Mouse (Mus musculus) midbrain, embryonic 15.5 days (tissue): Measurements from ENCODE around the gene Insm1. TPM values are rescaled to one million over a fixed set of nuclear protein-coding genes. Genes with fewer than 3 reads are reported as not detected.
A peak's percentile ranks its signal among the peaks of the same experiment; 100 is the strongest.

ENCODE experiments used
- ATAC-seq: fragments of 200-750 bp; cut with Nextera tagmentation; replicated peaks from 2 replicates; pipeline ENCODE4 v1.8.0; 2017; ENCODE audit warnings: moderate TSS enrichment
- H3K27ac ChIP-seq: fragments of 300-500 bp; sonication (generic); 2 replicates; pipeline ENCODE4 v1.5.1; 2015; ENCODE audit warnings: mild to moderate bottlenecking, inconsistent platforms
- H3K27me3 ChIP-seq: fragments of 300-500 bp; sonication (generic); replicated peaks from 2 replicates; pipeline ENCODE4 v1.6.1; 2015; ENCODE audit warnings: inconsistent platforms
- H3K36me3 ChIP-seq: fragments of 300-500 bp; sonication (generic); replicated peaks from 2 replicates; pipeline ENCODE4 v1.6.1; 2015; ENCODE audit warnings: inconsistent platforms
- H3K4me1 ChIP-seq: fragments of 300-500 bp; sonication (generic); 2 replicates; pipeline ENCODE4 v1.6.1; 2015; ENCODE audit warnings: inconsistent platforms
- H3K4me2 ChIP-seq: fragments of 300-500 bp; sonication (generic); 2 replicates; pipeline ENCODE4 v1.6.1; 2015; ENCODE audit warnings: inconsistent platforms, mild to moderate bottlenecking, moderate library complexity
- H3K4me3 ChIP-seq: fragments of 300-500 bp; sonication (generic); 2 replicates; pipeline ENCODE4 v1.5.1; 2015; ENCODE audit warnings: mild to moderate bottlenecking, inconsistent platforms
- H3K9ac ChIP-seq: fragments of 300-500 bp; sonication (generic); 2 replicates; pipeline ENCODE4 v1.6.1; 2015; ENCODE audit warnings: mild to moderate bottlenecking, inconsistent platforms
- H3K9me3 ChIP-seq: fragments of 300-500 bp; sonication (generic); 2 replicates; pipeline ENCODE4 v1.6.1; 2016; ENCODE audit warnings: inconsistent platforms
- WGBS: fragments of 180-500 bp; shearing (Covaris S2); methylation state at CpG from one replicate; pipeline ENCODE4 v1.1.7; 2015; ENCODE audit warnings: mixed read lengths; 5-methylcytosine and 5-hydroxymethylcytosine counted together
- polyA plus RNA-seq: library from polyadenylated mRNA; unstranded; fragments of >200 nt; fragmentation: Nextera tagmentation; extraction: Ambion mirVana; gene quantifications from 2 replicates; pipeline ENCODE4 v1.2.1, GENCODE M21; 2015

The Insm1 gene
- 3.5 and 4.2 TPM in 2 replicates for polyA plus RNA-seq

- Histone ChIP-seq H3K36me3 (no peaks in the 10 kb centered on the region), H3K4me3 (peak within 1 kb of the TSS; percentile 87), H3K4me2 (peak within 1 kb of the TSS; percentile 91), H3K9ac (peak within 1 kb of the TSS; percentile 91), H3K27ac (peak within 1 kb of the TSS; percentile 97), H3K4me1 (peaks cover 57% of the 10 kb centered on the region), H3K27me3 (peaks cover 6% of the 10 kb centered on the region; the same call in 1 of the 2 replicates), H3K9me3 (no peaks in the 10 kb centered on the region)
- under 1% methylated on average over 69 of the region's 86 CpGs for WGBS
- ATAC-seq, result peak; percentile 74
These were observed at the start of gene Insm1 for GRCm38 (mm10) chr2:146221076-146221928. Gene Insm1, plus strand, starts transcription at chr2:146221921.

- H3K4me2 ChIP-seq, result no peak overlapping the region
- WGBS, result 40% methylated on average over 4 of the region's 4 CpGs
- no peaks in the 10 kb centered on the region for H3K36me3 ChIP-seq
- no peaks in the 10 kb centered on the region for H3K4me1 ChIP-seq
- no peaks in the 10 kb centered on the region for H3K27me3 ChIP-seq
- no peak overlapping the region for H3K27ac ChIP-seq
- no peak overlapping the region for H3K9ac ChIP-seq
- H3K9me3 ChIP-seq, result no peaks in the 10 kb centered on the region
- ATAC-seq, result no peak
- no peak overlapping the region for H3K4me3 ChIP-seq
These were observed 49.6 kb upstream of the Insm1 start for GRCm38 (mm10) chr2:146172106-146172505.

GRCm38 (mm10) chr2:146174173-146174572, 47.5 kb upstream of the Insm1 start:
- Histone ChIP-seq H3K27ac (no peak overlapping the region), H3K4me3 (no peak overlapping the region), H3K9ac (no peak overlapping the region), H3K27me3 (no peaks in the 10 kb centered on the region), H3K4me1 (no peaks in the 10 kb centered on the region), H3K36me3 (no peaks in the 10 kb centered on the region), H3K9me3 (no peaks in the 10 kb centered on the region), H3K4me2 (no peak overlapping the region)
- 84% methylated on average over 7 of the region's 7 CpGs for WGBS
- ATAC-seq, result no peak

- Histone ChIP-seq H3K9me3 (no peaks in the 10 kb centered on the region), H3K27me3 (no peaks in the 10 kb centered on the region), H3K9ac (no peak overlapping the region), H3K4me3 (no peak overlapping the region), H3K4me2 (no peak overlapping the region), H3K27ac (no peak overlapping the region), H3K4me1 (no peaks in the 10 kb centered on the region), H3K36me3 (no peaks in the 10 kb centered on the region)
- WGBS, result 81% methylated on average over 1 of the region's 1 CpGs
- ATAC-seq, result no peak
These were observed 43.0 kb upstream of the Insm1 start for GRCm38 (mm10) chr2:146178718-146179117.

- H3K9ac ChIP-seq, result no peak overlapping the region
- no peak overlapping the region for H3K4me2 ChIP-seq
- H3K4me1 ChIP-seq, result peaks cover 13% of the 10 kb centered on the region
- H3K27ac ChIP-seq, result peak overlapping the region; percentile 39
- H3K36me3 ChIP-seq, result no peaks in the 10 kb centered on the region
- no peak overlapping the region for H3K4me3 ChIP-seq
- no peaks in the 10 kb centered on the region for H3K27me3 ChIP-seq
- 54% methylated on average over 24 of the region's 24 CpGs for WGBS
- no peaks in the 10 kb centered on the region for H3K9me3 ChIP-seq
- ATAC-seq, result peak; percentile 73
These were observed 37.6 kb upstream of the Insm1 start for GRCm38 (mm10) chr2:146183830-146184793.

GRCm38 (mm10) chr2:146196126-146196525, 25.6 kb upstream of the Insm1 start:
- ATAC-seq, result no peak
- 84% methylated on average over 11 of the region's 11 CpGs for WGBS
- H3K9me3 ChIP-seq, result no peaks in the 10 kb centered on the region
- no peak overlapping the region for H3K4me2 ChIP-seq
- no peak overlapping the region for H3K9ac ChIP-seq
- no peaks in the 10 kb centered on the region for H3K4me1 ChIP-seq
- no peak overlapping the region for H3K4me3 ChIP-seq
- H3K36me3 ChIP-seq, result no peaks in the 10 kb centered on the region
- H3K27me3 ChIP-seq, result no peaks in the 10 kb centered on the region
- no peak overlapping the region for H3K27ac ChIP-seq

GRCm38 (mm10) chr2:146197947-146198346, 23.8 kb upstream of the Insm1 start:
- Histone ChIP-seq H3K4me3 (no peak overlapping the region), H3K36me3 (no peaks in the 10 kb centered on the region), H3K4me2 (no peak overlapping the region), H3K9ac (no peak overlapping the region), H3K9me3 (no peaks in the 10 kb centered on the region), H3K27me3 (no peaks in the 10 kb centered on the region; the same call in 1 of the 2 replicates), H3K27ac (no peak overlapping the region), H3K4me1 (no peaks in the 10 kb centered on the region)
- ATAC-seq, result no peak
- 85% methylated on average over 7 of the region's 7 CpGs for WGBS

GRCm38 (mm10) chr2:146210968-146211367, 10.8 kb upstream of the Insm1 start:
- Histone ChIP-seq H3K27ac (no peak overlapping the region), H3K4me2 (no peak overlapping the region), H3K27me3 (0 out of 2 replicates have a peak, but pooled peaks cover 3% of the 10 kb centered on the region), H3K4me1 (peaks cover 9% of the 10 kb centered on the region; the same call in 1 of the 2 replicates), H3K4me3 (no peak overlapping the region), H3K9ac (no peak overlapping the region), H3K36me3 (no peaks in the 10 kb centered on the region), H3K9me3 (no peaks in the 10 kb centered on the region)
- ATAC-seq, result no peak
- WGBS, result 26% methylated on average over 4 of the region's 4 CpGs

- H3K27me3 ChIP-seq, result peaks cover 9% of the 10 kb centered on the region; the same call in 1 of the 2 replicates
- no peaks in the 10 kb centered on the region for H3K36me3 ChIP-seq
- no peak overlapping the region for H3K9ac ChIP-seq
- peaks cover 39% of the 10 kb centered on the region for H3K4me1 ChIP-seq
- peak; percentile 24; the same call in 1 of the 2 replicates for ATAC-seq
- no peak overlapping the region for H3K4me2 ChIP-seq
- H3K27ac ChIP-seq, result no peak overlapping the region
- WGBS, result 2% methylated on average over 9 of the region's 9 CpGs
- H3K4me3 ChIP-seq, result no peak overlapping the region
- no peaks in the 10 kb centered on the region for H3K9me3 ChIP-seq
These were observed 7.0 kb upstream of the Insm1 start for GRCm38 (mm10) chr2:146214715-146215114.

GRCm38 (mm10) chr2:146216111-146217064, 5.3 kb upstream of the Insm1 start:
- WGBS, result 19% methylated on average over 14 of the region's 14 CpGs
- no peak for ATAC-seq
- peaks cover 9% of the 10 kb centered on the region; the same call in 1 of the 2 replicates for H3K27me3 ChIP-seq
- peak overlapping the region; percentile 5; the same call in 1 of the 2 replicates for H3K27ac ChIP-seq
- H3K9me3 ChIP-seq, result no peaks in the 10 kb centered on the region
- H3K4me1 ChIP-seq, result peaks cover 50% of the 10 kb centered on the region
- H3K4me2 ChIP-seq, result no peak overlapping the region
- H3K36me3 ChIP-seq, result no peaks in the 10 kb centered on the region
- no peak overlapping the region for H3K9ac ChIP-seq
- no peak overlapping the region for H3K4me3 ChIP-seq

GRCm38 (mm10) chr2:146217227-146217980, 4.3 kb upstream of the Insm1 start:
- Histone ChIP-seq H3K4me2 (peak overlapping the region; percentile 44), H3K9ac (no peak overlapping the region), H3K27me3 (peaks cover 9% of the 10 kb centered on the region; the same call in 1 of the 2 replicates), H3K4me3 (no peak overlapping the region), H3K9me3 (no peaks in the 10 kb centered on the region), H3K36me3 (no peaks in the 10 kb centered on the region), H3K27ac (peak overlapping the region; percentile 35), H3K4me1 (peaks cover 52% of the 10 kb centered on the region)
- 1% methylated on average over 16 of the region's 16 CpGs for WGBS
- ATAC-seq, result no peak
